Mouse (Mus musculus): Measurements from ENCODE around the gene Ikzf1. TPM values are rescaled to one million over a fixed set of nuclear protein-coding genes. Genes with fewer than 3 reads are reported as not detected.
A peak's percentile ranks its signal among the peaks of the same experiment; 100 is the strongest.

Ikzf1 gene
- total and polyA plus RNA-seq, 2 experiments from 2014 or later: 0.19 to 1.0 TPM

- H3K36me3 ChIP-seq (replicated peaks; ENCODE audit: control insufficient read depth, insufficient read depth, low read length): no peaks in the 10 kb centered on the region
- no peak overlapping the region for H3K4me3 ChIP-seq (ENCODE audit: low read depth, low read length)
- peaks cover 38% of the 10 kb centered on the region for H3K4me1 ChIP-seq (ENCODE audit: control insufficient read depth, insufficient read depth)
- no peaks in the 10 kb centered on the region for H3K27me3 ChIP-seq (ENCODE audit: control insufficient read depth, insufficient read depth, low read length)
- no peak overlapping the region for H3K9ac ChIP-seq (replicated peaks; ENCODE audit: low read depth, low read length)
- ATAC-seq (ENCODE audit: insufficient read depth, low read depth) (peak; percentile 49), DNase-seq (ENCODE audit: low spot score) (peak; percentile 90)
- no peaks in the 10 kb centered on the region for H3K9me3 ChIP-seq (replicated peaks; ENCODE audit: control insufficient read depth, low read length)
- WGBS: 12% methylated on average over 15 of the region's 16 CpGs
- H3K27ac ChIP-seq (ENCODE audit: low read depth): peak overlapping the region; percentile 94
- no peak overlapping the region for H3K4me2 ChIP-seq (ENCODE audit: low read depth, low read length)
- TF ChIP-seq CTCF (IDR thresholded peaks at IDR 0.05; ENCODE audit: low read depth) (no peak), EP300 (IDR thresholded peaks at IDR 0.05; ENCODE audit: low read depth) (no peak)
Observed at GRCm38 (mm10) chr11:11821387-11821975, 136.7 kb downstream of the Ikzf1 start.

Other genes starting within 250 kb of the Ikzf1 start
- gene Spata48, start 222.9 kb upstream of the Ikzf1 start, total RNA-seq (2014; rRNA removed; ENCODE audit: low replicate concordance): not detected in 2 replicates
- gene Spata48, start 222.9 kb upstream of the Ikzf1 start, polyA plus RNA-seq (2015; fragmentation: Nextera tagmentation; extraction: Ambion mirVana): 2.4 and 2.5 TPM in 2 replicates
- gene Zpbp, start 222.6 kb upstream of the Ikzf1 start, total RNA-seq (2014; rRNA removed; ENCODE audit: low replicate concordance): 0.69 and 2.0 TPM in 2 replicates
- gene Zpbp, start 222.6 kb upstream of the Ikzf1 start, polyA plus RNA-seq (2015; fragmentation: Nextera tagmentation; extraction: Ambion mirVana): 0.59 TPM in 2 replicates
- not detected in 2 replicates for gene 4930512M02Rik, start 57.2 kb upstream of the Ikzf1 start, total RNA-seq (2014; rRNA removed; ENCODE audit: low replicate concordance)
- not detected in 2 replicates for gene 4930512M02Rik, start 57.2 kb upstream of the Ikzf1 start, polyA plus RNA-seq (2015; fragmentation: Nextera tagmentation; extraction: Ambion mirVana)
- 10.8 and 11.4 TPM in 2 replicates for gene Fignl1, start 124.0 kb downstream of the Ikzf1 start, total RNA-seq (2014; rRNA removed; ENCODE audit: low replicate concordance)
- gene Fignl1, start 124.0 kb downstream of the Ikzf1 start, polyA plus RNA-seq (2015; fragmentation: Nextera tagmentation; extraction: Ambion mirVana): 11.6 and 12.0 TPM in 2 replicates
- gene Ddc, start 213.1 kb downstream of the Ikzf1 start, total RNA-seq (2014; rRNA removed; ENCODE audit: low replicate concordance): 248 and 309 TPM in 2 replicates
- 129 and 140 TPM in 2 replicates for gene Ddc, start 213.1 kb downstream of the Ikzf1 start, polyA plus RNA-seq (2015; fragmentation: Nextera tagmentation; extraction: Ambion mirVana)

All from heart, postnatal 0 days (tissue).